Mouse (Mus musculus): ENCODE data around the gene Cnbd2.

- TF ChIP-seq CTCF (IDR thresholded peaks at IDR 0.05; ENCODE audit: low read depth) (no peak), EP300 (optimal IDR thresholded peaks at IDR 0.05) (no peak)
Measured at GRCm38 (mm10) chr2:156417194-156417593, 105.1 kb downstream of the Cnbd2 start.
